Mouse (Mus musculus) kidney, adult 9 months (tissue): ENCODE data around the gene Spag17.
"Not testable (repeated sequence)": the region's sequence is repeated elsewhere in the genome, so short reads cannot be mapped to it uniquely, and the experiment has no call there.

ENCODE experiments used
- DNase-seq: peaks from one replicate; pipeline ENCODE4 v3.0.0; 2022

Spag17 gene

DNA sequence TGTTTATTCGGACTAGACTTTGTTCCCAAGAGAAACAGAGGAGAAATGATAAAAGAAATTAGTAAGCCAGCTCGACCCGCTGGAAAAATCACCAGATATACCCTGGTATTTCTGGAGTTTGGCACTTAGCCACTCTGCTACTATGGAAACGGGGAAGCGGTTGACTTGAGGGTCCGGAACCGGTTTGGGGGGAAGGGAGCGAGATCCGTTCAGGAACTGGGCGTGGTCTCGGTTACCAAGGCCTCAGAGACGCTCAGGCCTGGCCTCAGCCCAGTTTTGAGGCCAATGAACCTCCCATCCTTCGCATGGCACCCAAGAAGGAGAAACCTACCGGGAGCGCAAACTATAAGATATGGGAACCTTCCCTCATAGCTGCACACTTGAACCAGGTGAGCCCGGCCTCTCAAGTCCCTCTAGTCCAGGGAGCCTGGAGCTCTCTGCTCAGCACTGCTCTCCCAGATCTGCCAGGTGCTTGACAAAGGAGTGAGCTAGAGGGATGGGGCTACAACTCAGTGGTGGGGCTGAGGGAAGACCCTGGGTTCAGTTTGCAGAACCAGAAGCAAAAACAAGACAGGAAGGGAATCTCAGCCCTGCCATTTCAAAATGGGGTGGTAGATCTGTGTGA, at the start of gene Spag17:
Gene Spag17 (plus strand): TSS at position 220 of the 625 bp plus-strand sequence.
- no peak for DNase-seq

DNA sequence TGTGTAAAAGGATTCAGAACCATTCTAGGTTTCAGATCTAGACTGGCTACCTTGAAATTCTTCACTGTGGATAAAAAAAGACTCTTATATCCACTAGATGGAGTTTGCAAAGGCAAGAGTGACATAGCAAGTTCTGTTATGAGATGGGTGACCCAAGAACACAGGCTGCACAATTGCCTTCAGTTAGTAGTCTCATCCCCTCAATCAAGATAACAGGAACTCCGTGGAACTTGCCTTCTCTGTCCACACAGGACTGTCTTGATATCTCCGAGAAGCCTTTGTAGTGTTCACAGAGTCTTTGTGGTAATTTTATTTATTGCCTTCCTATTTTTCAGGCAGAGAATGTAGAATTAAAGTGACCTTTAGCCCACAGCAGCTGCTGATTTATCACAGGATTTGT, 42.9 kb upstream of the Spag17 start:
- no peak for DNase-seq

DNA sequence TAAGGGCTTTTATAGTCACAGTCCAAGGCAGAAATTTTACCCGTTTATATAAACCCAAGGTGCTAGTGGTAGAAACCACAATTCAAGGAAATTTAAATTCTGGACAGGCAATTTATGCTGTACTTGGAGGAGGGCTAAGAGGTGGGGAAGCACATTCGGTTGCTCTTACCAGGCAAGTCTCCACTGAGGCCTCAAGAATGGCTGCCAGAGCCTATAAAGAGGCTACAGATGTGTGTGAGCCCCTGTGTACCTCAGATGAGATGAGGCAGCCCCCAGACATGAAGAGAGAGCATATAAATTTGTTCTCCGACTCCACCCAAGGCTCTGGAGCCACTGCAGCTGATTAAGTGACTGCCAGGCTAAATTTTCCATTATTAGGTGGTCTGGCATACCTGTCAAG, 42.4 kb upstream of the Spag17 start:
- no peak for DNase-seq

DNA sequence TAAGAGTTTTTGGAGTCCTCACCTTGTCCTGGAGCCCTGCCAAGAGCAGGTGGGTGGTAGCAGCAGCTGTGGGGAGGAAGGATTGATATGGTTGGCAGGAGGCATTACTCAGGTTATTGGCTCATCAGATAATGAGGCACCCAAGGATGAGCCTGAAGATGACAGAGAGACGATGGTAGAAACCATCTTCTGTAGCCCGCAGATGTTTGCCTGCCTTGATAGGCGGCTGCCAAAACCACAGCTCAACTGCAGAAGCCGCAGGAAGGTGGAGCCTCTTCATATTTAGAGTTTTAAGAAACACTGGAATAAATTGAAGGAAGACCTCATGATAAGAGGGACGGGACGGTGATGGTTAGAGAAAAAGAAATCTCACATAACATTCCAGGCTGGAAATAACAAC, 42.0 kb upstream of the Spag17 start:
- DNase-seq: no peak

DNA sequence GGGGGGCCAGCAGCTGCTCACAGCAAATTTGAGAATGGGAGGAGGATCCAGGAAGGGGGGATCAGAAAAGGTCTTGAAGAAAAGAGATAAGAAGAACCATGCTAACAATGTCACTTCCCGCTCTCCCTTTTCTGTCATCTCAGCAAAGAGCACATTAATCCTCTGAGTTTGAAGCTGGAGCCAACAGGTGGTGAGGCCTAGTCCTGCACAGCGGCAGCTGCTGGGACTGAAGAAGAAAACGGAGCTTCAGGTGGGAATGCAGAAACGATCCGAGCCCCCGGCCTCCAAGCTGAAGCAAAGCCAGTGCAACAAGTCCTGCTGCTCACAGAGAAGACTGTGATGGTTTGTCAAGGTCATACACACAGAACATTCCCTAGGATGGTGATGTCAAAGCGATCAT, 34.3 kb upstream of the Spag17 start:
- no peak for DNase-seq

DNA sequence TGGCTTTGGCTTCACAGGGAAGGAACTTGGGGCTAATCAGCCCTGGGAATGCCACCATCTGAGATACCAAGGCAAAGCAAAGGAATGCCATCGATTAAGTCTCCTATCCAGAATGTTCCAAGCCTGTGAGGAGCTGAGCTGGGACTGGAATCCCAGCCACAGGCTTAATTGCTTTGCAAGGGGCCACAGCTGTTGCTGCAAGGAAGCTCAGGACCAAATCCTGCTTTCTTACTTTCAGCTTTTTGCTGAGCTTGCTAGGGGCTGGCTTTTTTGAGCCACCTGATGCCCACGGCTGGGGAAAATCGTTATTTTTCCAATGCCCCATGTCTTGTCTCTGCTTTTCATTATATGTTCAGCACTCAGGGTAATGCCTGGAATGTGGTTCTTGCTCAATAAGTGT, 30.6 kb upstream of the Spag17 start:
- no peak for DNase-seq

DNA sequence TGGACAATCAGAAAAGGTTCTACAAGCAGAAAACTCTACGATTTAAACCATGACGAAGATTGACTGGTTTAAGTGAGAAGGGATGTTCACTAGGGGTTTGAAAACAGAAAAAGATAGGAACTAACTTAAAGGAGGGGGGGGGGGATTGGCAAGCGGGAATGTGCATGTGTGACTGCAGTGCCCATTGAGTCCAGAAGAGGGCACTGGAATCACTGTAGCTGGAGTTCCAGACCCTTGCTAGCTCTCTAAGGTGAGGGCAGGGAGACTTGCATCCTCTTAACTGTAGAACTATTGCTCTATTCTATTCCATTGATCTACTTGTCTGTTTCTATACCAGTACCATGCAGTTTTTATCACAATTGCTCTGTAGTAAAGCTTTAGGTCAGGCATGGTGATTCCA, 26.3 kb upstream of the Spag17 start:
- no peak for DNase-seq

DNA sequence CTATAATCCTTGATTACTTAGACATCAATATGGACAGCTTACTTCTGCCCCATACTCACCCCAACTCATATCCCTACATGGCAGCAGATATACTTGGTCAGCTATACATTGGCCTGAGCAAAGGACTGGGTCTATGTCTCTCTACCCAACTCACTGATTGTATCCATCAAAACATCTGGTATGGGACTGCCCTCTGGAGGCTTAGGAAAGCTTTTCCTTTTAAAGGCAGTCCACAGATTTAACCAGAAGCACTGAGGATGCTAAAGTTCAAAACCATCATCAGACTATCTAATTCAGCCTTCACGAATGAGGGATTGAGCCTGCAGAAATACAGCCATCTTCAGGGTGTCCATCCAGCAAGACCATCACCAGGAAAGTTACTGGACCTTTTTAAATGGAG, 20.5 kb upstream of the Spag17 start:
- DNase-seq: peak; percentile 19

DNA sequence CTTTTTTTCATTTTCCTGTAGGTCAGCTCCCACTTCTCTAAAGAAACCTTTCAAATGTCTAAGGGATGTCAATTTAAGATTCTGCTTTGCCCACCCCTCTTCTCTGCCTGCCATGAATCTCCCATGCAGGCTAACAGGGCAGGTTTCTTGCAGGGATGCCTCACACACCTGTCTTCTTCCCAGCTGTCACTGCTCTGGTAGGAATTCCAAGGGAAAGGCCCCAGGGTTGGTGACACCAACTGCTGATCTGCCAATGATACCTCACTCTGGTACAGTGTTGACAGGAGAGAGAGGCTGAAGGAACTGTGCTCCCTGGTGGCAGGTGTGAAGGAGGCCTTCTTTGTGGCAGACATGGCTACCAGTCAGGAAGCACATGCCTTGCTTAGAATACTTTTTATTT, 10.1 kb upstream of the Spag17 start:
- no peak for DNase-seq

DNA sequence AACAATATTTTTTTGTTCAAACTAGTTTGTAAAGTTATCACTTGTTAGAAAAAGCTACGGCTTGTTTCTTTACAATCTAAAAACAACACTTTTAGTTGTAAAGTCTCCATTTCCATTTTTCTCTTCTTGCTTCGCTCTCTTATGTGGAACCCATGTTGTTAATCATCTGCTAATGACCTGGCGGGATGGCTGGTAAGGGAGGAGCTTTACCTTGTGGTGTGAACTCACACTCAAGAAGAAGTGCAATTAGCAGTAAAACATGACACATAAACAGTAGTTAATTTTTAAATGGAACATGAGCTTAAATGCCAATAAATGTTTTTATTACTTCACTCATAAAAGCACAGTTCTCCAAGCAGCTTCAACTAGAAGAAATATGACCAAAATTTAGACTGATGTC, 3.7 kb upstream of the Spag17 start:
- peak; percentile 12 for DNase-seq

DNA sequence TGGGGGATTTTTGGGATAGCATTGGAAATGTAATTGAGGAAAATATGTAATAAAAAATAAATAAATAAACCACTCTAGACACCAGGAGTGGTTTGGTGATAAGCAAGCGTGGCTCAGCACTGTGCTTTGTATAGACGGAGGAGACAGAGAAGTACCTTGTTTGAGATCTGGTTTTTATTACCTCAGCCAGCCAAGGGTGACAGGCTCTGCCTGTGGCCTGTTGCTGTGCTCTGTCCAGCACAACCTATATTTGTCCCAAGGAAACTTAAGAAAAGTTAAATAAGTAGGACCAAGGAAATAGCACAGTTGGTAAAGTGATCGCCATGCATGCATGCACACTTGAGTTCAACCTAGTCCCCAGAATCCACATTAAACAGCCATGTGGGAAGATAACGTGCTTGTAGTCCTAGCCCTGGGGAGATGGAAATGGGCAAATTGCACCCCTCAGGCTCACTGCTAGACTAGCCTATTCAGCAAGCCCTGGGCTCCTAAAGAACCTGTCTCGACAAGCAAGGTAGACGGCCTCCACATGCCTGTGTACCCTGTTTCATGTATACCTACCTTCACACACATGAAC, 1.1 kb upstream of the Spag17 start:
- DNase-seq: no peak

DNA sequence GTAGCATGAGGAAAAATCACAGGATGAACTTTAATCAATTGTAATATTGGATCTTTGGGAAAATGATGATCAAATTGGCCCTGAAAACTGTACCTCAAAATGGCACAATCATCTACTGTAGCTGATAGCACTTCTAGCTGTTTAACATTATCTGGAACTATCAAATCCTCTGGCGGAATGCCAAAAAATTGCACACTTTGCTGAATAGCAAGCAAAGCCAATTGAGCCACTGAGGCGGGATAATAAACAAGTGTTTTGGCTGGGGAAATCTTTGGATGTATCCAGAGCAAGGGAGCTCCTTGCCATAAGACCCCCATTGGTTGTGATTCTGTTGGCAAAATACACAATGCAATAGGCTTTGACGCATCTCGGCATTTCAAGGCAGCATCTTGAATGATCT, 9.5 kb downstream of the Spag17 start:
- DNase-seq: not testable (repeated sequence)

DNA sequence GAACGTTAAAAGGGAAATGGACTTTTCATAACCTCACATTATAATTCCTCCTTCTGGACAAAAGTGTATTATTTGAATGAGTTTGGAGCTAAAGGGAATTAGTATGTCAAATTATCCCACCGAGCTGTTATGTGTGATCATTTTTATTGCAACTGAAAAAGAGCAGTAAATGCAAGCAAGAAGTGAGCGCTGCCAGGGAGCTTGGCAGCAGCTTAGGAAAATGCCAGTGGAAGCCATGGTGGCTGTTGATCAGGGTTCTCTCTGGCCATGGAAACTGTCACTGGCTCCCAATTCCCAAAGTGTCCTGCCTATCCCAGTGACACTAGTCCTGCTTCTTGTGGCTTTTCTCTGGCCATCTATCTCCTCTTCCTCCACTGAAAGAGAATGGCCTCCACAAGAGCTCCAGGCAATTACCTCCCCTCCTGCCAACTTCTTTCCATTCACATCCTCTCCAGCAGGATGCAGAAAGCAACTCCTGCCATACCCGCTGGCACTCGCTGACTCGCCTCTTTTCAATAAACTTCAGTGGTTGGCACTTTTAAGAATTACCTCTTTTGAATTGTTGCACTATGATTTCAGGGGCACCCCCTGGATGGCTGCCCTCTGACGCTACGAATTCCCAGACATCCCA, 28.7 kb downstream of the Spag17 start:
- DNase-seq: no peak

DNA sequence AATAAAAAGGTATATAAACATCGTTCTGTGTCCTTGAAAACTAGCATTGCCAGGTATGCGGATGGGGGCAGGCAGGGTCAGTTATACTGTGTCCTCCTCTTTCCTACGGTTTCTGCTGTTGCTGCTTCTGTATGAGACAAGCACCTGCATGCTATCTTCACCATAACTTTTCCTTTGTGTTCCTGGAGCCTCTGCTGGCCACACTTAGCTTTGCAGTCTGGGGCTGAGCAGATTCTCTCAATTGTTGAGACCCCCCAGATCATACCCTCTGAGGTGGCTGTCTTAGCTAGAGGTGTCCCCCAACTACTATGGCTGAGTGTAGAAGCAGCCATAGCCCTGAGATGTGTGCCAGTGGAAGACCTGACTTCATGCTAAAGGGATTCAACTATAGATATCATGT, 37.7 kb downstream of the Spag17 start:
- no peak for DNase-seq

DNA sequence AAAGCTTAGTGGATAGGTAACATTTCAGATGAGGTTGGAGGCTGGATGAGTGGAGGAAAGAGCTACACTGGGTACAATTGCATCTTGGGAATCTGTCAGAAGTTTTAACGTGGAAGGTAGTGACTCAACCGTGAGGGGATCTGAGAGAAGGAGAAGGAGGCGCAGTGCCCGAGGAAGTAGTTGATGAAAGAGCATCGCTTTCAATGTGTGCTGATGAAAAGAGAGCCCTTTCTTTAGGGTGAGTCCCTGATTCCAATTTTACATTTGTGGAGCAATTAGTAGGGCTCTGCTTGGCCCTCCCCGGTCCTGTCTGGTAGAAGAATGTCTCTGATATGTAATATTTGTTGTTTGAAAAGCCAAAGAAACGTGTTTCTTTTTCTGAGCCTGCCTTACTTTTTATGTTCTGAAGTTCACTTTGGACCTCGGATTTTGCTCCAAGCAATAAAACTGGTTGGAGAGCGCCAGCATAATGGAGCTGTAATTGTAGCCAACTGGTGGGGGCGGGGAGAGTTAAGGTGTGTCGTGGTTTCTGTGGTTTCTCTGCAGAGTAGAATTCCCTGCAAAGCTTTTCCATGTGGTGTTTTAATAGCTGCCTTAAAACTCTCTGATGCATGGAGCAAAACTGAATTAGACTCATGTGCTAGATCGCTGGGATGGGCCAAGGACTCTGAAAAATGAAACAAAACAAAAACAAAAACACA, 45.9 kb downstream of the Spag17 start:
- peak; percentile 62 for DNase-seq

DNA sequence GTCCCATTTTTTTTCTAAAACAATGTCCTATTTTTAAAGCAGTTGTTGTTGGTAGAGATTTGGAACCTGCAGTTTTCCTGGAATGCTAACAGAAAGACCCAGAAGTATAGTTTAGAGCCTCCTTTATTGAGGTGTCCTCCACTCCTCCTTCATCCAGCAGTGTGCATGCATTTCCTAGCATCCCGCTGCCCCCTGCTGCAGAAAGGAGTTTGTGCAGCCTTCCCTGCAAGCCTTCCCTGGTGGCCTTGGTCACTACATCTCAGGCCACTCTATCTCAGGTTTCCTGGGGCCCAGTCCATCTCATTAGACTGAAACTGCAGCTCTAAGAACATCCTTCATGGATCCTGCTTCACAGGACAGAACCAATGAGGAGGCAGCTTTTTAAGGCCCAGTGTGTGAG, 51.0 kb downstream of the Spag17 start:
- peak; percentile 17 for DNase-seq

DNA sequence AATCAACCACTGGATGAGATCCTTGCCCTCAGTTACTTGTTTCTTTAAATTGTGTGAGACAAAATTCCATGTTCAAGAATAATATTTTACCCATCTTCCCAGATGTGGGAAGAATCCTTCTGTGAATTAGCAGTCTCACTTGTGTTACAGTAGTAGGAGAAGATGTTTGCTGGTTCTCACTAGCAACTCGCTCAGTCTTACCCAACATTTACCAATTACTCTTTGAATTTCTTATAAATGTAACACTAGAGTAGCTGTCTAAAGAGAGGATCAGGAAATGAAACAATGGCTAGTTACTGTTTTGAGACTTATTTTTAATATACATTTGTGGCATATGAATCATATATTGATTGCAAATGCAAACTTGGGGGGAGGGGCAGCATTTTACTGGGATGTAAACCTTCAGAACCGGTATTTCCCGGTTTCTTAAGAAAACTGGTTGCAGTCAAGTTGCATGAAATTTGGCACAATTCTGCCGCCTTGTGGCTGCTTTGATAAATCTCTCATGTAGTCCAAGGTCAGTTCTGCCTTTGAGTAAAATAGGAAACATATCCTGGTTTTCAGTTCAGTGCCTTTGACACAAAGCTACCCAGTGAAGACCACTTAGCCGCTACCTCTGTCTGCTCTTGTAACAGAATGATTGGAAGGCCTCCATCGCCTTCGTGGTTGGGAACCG, 53.5 kb downstream of the Spag17 start:
- DNase-seq: peak; percentile 53

DNA sequence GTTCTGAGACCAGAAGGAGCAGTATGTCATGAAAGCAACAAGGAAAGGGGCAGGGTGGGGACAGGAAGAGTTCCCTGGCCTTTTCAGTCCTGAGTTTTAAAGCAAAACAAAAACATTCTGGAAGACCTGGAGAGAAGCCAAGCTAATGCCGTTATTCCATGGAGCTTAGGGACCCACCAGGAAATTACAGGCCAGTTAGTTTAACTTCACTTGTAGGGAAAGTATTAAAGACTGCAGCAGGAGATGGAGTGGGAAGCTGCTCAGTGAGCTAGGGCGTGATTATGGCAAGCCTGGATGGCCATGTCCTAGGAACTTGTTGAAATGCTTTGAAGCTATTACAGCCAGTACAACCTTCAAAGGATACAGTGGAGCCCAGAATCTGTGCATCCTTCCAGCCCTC, 60.0 kb downstream of the Spag17 start:
- DNase-seq: no peak

DNA sequence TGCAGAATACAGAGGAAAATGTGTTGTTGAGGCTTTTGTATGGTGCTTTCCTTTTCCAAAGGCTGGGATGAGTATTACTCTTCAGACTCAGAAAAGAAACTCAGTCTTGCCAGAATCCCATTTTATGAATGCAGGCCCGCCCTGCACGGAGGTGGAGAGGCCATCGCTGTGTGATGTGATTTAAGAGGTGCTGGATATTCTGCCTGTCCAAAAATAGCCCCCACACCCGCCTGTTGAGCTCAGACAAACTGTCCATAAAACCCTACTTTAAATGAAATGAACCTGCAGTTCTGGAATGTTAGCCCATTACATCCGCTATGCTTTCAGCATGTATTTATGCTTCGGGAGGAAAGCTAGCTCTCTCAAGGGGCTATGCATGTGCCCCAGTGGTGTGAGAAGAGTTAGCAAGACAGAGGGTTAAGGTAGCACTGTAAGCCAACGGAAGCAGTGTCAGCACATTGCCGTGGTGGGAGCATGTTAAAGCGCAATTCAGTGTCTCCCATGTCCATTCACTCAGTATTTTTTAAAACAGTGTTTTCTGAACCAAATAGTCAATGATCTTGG, 68.9 kb downstream of the Spag17 start:
- DNase-seq: no peak

DNA sequence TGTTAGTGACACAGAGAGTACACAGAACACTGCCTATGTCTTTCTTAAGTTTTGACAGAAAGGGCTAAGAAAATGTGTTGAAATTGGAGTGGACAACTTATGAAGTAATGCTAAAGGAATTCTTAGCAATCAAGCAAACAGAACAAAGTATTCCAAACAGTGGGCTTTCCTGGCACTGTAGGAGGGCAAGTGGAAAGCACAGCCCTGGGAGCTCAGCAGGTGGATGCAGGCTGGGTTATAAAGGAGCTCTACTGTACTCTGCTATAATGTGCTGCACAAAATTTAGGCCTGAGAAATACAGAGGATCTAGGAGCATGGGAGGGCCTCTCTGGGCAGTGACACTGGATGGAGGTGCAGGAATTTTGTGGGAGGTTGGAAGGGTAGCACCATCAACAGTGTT, 71.3 kb downstream of the Spag17 start:
- DNase-seq: no peak

DNA sequence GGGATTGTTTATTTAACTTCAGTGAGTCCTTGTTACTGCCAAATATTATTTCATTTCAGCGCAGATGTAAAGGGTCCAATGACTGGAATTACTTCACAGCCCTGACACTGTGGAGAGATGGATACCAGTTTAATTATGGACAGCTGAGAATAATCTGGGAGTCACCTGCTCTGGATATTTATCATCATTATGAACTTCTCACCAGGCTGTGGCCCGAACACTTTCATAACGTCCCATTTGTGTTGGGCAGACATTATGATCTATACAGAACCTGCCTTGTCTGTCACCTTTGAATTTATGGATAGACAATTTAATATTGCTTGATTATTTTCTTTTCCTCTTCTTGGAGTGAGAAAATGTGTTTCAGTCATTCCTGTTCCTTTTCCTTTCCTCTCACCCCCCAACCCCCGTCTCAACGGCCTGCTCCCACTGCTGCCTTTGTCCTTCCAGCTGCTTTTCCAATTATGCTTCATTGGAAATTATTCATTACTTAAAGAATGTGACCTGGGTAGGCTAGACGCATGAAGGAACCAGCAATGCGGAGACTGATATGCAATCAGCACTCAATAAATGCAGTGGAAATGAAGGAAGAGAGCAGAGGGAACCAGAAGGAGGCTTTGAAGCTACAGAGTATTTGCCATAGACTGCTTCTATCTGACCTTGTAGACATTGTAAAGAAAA, 74.7 kb downstream of the Spag17 start:
- no peak for DNase-seq

DNA sequence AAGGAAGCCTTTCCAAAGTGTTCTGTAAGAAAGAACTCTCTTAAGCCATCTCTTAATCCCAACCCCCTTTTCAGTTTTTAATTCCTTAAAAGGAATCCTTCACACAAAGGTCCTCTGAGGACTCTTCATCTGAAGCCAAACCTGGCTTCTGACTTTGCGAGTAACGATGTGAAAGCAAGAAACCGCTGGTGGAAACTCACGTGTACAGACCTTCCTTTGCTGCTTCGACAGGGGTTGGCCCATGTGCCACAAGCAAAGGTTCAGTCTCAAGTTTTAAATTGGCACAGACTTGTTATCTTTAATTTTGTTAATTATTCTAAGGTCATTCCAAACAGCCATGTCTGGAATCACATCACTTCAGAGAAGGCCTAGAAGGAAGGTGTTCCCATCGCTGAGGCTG, 79.1 kb downstream of the Spag17 start:
- DNase-seq: no peak

DNA sequence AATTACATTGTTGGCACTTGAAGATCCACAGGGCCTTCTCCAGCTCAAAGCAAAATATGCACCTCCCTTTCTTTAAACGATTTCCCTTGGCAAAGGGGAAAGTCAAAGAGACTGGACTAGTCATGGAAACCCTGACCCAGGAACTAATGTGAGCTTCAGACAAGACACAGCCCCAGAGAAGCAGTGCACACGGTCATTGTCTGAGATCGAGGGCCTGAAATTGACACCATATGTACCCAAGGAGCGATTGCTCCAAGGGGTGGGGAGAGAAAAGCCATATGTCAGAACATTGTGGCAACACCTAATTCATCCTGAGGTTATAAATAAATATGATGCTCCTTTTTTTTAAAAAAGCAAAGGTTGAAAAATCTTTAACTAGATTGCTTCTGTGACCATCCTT, 80.7 kb downstream of the Spag17 start:
- no peak for DNase-seq
